Mouse (Mus musculus): ENCODE data around the gene Klrb1a. TPM values are rescaled to one million over a fixed set of nuclear protein-coding genes. Genes with fewer than 3 reads are reported as not detected.
A peak's percentile ranks its signal among the peaks of the same experiment; 100 is the strongest.
"Not testable (repeated sequence)": the region's sequence is repeated elsewhere in the genome, so short reads cannot be mapped to it uniquely, and the experiment has no call there.

Klrb1a gene
- polyA plus RNA-seq, 1 experiment from 2014 or later, result not detected

DNA sequence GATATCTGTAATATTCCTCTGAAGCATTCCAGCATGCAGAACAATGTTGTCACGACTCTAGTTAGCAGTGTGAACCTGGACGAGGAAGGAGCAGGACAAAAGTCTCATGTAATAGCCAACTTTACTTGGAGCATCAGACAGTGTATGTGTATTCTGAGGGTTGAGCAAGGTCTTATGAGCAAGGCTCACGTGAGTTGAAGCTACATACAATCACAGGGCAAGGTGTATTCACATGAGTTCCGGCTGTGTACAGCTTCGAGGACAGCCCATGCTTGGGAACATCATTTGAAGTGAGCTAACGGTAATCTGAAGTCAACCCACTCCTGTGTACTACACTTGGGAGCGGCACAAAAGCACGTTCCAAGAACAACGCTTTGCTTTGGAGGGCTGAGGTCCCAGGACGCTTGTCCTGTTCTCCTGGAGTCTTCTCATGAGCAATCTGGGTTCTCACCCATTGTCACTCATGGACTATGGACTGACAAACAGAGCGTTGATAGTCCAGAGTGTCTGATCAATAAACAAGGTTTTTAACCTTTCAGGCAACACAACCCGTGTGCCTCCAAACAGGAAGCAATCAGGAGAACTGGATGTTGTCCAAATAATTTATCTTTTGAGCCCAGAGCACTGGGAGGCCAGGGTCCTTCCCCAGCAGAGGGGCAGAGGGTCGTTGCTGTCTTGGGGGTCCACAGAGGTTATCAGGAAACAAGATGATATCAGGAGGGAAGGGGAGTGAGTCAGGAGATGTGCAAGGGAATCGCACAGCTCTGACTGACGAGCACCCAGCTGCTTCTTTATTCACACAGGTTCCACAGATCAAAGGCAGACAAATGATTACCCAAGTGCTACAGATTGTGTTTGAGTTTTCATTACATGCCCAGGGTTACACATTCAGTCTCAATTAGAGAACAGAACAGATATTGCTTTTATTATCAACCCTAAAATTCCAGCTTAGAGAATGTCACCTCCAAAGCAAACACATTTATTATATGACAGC, 7.9 kb upstream of the Klrb1a start:
- not testable (repeated sequence) for H3K4me3 ChIP-seq; H3K9ac ChIP-seq; H3K9me3 ChIP-seq; H3K36me3 ChIP-seq; H3K27ac ChIP-seq; ATAC-seq (ENCODE audit: insufficient number of reproducible peaks, low FRiP score, low TSS enrichment, low read depth); H3K4me2 ChIP-seq; H3K27me3 ChIP-seq; H3K4me1 ChIP-seq
- WGBS, result 73% methylated on average over 15 of the region's 15 CpGs

GRCm38 (mm10) chr6:128629771-128630739, 6.7 kb upstream of the Klrb1a start:
- 53% methylated on average over 12 of the region's 13 CpGs for WGBS
- not testable (repeated sequence) for H3K9me3 ChIP-seq, H3K27me3 ChIP-seq, H3K36me3 ChIP-seq, H3K27ac ChIP-seq, H3K4me3 ChIP-seq, H3K4me1 ChIP-seq, H3K4me2 ChIP-seq, H3K9ac ChIP-seq
- ATAC-seq (ENCODE audit: insufficient number of reproducible peaks, low FRiP score, low TSS enrichment, low read depth), result 0 out of 2 replicates have a peak, but pooled peaks have one; percentile 55

DNA sequence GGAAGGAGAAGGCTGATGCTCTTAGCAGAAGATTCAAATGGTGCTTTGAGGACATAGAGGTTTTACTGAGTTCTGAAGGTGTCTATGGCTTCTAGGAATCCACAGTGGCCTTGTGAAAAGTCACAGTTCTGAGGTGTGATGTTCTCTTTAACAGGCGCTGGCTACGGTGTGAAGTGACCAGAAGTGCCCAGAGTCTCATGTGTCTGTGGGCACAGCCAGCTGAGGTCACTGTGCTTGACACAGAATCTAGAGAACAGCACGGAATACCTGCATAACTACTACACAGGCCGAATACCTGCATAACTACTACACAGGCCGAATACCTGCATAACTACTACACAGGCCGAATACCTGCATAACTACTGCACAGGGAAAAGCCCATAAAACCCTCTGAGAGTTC, 1.9 kb upstream of the Klrb1a start:
- H3K27ac ChIP-seq; ATAC-seq (ENCODE audit: insufficient number of reproducible peaks, low FRiP score, low TSS enrichment, low read depth); H3K27me3 ChIP-seq; H3K9ac ChIP-seq; H3K36me3 ChIP-seq; H3K4me1 ChIP-seq; H3K4me3 ChIP-seq; H3K4me2 ChIP-seq; H3K9me3 ChIP-seq: not testable (repeated sequence)
- 78% methylated on average over 6 of the region's 6 CpGs for WGBS

DNA sequence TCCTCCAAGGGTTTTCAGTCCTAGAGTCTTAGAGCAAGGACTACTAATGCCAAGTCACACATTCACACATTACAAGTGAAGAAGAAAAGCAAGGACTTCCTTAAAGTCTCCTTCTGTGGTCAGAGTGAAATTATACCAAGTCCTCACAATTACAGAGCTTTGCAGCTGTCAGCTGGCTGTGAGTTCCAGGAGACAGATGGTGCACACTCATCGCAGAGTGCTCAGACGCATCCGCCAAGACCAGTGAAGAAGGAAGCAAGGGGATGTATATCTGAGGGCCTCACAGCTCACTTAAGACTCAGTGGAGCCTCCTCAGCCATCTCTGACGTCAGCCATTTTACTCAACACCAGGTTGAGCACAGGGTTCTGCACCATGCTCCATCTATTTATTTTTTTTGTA, 1.1 kb upstream of the Klrb1a start:
- Histone ChIP-seq H3K27me3 (no peaks in the 10 kb centered on the region), H3K9me3 (no peaks in the 10 kb centered on the region), H3K4me1 (no peaks in the 10 kb centered on the region), H3K9ac (no peak overlapping the region), H3K4me3 (no peak overlapping the region), H3K36me3 (no peaks in the 10 kb centered on the region), H3K4me2 (no peak overlapping the region), H3K27ac (no peak overlapping the region)
- 84% methylated on average over 4 of the region's 4 CpGs for WGBS
- ATAC-seq (ENCODE audit: insufficient number of reproducible peaks, low FRiP score, low TSS enrichment, low read depth), result no peak

DNA sequence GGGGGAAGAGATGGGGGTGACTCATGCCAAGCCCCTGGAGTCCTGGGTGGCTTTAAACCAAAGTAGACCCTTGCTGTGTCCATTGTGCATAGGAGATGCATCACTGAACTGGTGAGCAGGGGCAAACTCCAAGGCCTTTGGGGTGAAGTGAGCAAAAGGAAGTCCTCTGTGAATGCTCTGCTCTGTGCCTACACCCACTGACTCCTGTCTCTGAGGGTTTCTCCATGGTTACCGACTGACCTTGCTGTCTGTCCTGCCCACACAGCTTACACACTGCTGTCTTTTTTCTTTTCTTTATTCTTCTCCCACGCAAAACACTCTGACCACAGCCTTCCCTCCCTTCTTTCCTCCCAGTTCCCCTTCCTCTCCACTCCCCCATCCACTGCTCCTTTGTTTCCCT, 600 bp downstream of the Klrb1a start:
- ATAC-seq (ENCODE audit: insufficient number of reproducible peaks, low FRiP score, low TSS enrichment, low read depth), result no peak
- H3K4me3 ChIP-seq, result no peak overlapping the region
- H3K27me3 ChIP-seq, result no peaks in the 10 kb centered on the region
- no peaks in the 10 kb centered on the region for H3K4me1 ChIP-seq
- no peak overlapping the region for H3K27ac ChIP-seq
- no peak overlapping the region for H3K4me2 ChIP-seq
- no peak overlapping the region for H3K9ac ChIP-seq
- H3K9me3 ChIP-seq, result no peaks in the 10 kb centered on the region
- 84% methylated on average over 2 of the region's 2 CpGs for WGBS
- no peaks in the 10 kb centered on the region for H3K36me3 ChIP-seq

GRCm38 (mm10) chr6:128606350-128606749, 17.0 kb downstream of the Klrb1a start:
- H3K9ac ChIP-seq, result no peak overlapping the region

DNA sequence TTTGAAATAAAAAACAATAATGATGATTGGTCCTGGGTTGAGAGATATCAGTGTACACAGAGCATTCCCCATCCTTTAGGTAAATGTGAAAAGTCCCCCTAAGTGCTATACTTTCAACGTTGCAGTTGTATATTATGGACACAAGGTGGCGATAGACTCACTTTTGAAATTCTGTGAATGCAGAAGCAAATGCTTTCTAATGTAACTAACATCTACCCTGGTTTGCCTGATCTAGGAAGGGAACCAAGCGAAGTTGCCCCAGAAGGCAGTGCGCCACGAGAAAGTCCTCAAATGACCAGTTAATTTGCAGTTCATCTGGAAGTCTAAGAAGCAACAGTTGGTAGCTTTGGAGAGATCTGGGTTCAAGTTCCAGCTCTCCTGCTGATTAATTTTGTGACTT, 18.8 kb downstream of the Klrb1a start:
- Histone ChIP-seq H3K27ac (no peak overlapping the region), H3K9ac (no peak overlapping the region), H3K4me3 (no peak overlapping the region), H3K4me2 (no peak overlapping the region), H3K27me3 (no peaks in the 10 kb centered on the region), H3K36me3 (no peaks in the 10 kb centered on the region), H3K9me3 (no peaks in the 10 kb centered on the region), H3K4me1 (no peaks in the 10 kb centered on the region)
- WGBS, result 32% methylated on average over 5 of the region's 5 CpGs
- no peak for ATAC-seq (ENCODE audit: insufficient number of reproducible peaks, low FRiP score, low TSS enrichment, low read depth)

More at GRCm38 (mm10) chr6:128606350-128606749, 17.0 kb downstream of the Klrb1a start:
- Histone ChIP-seq H3K4me3 (no peak overlapping the region), H3K4me2 (no peak overlapping the region), H3K4me1 (no peaks in the 10 kb centered on the region), H3K9me3 (no peaks in the 10 kb centered on the region), H3K36me3 (no peaks in the 10 kb centered on the region), H3K27me3 (no peaks in the 10 kb centered on the region), H3K27ac (no peak overlapping the region)
- ATAC-seq (ENCODE audit: insufficient number of reproducible peaks, low FRiP score, low TSS enrichment, low read depth), result no peak
- WGBS, result 65% methylated on average over 9 of the region's 9 CpGs

DNA sequence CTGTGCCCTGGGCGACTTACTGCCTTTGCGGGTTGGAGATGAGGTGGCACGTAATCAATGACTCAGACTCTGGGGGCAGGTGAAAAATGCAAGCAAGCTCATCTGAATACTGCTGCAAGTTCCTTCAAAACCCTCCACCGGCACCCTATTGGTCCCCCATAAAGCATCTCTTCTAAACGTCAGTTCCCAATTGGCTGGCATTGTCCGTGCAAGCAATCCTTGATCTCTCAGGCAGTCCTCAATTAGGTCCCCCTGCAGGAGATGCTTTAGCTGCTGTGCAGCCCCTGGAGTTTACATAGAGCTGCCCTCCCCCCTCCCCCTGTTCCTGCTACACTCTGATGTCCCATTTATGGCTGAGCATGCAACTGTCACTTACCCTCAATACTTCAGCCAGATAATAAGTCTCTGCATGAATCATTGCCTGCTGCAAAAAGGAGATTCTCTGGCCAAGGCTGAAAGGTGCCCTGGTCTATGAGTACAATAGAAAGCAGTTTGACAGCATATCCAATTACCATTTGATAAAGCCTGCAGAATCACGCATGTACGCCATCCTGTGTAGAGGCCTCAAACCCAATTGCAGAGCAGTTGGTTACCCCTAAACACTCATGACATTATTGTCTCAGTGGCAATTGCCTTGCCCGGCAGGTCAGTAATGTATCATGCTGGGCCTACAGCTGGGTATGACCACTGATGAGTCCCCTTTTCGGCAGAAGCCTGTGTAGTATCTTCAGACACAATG, 20.7 kb downstream of the Klrb1a start:
- Histone ChIP-seq H3K27me3 (no peaks in the 10 kb centered on the region), H3K9ac (no peak overlapping the region), H3K36me3 (no peaks in the 10 kb centered on the region), H3K27ac (no peak overlapping the region), H3K9me3 (no peaks in the 10 kb centered on the region), H3K4me1 (no peaks in the 10 kb centered on the region), H3K4me2 (no peak overlapping the region), H3K4me3 (no peak overlapping the region)
- 66% methylated on average over 10 of the region's 10 CpGs for WGBS
- ATAC-seq (ENCODE audit: insufficient number of reproducible peaks, low FRiP score, low TSS enrichment, low read depth), result no peak

GRCm38 (mm10) chr6:128602026-128602425, 21.3 kb downstream of the Klrb1a start:
- 29% methylated on average over 3 of the region's 3 CpGs for WGBS
- no peak overlapping the region for H3K9ac ChIP-seq
- H3K4me1 ChIP-seq, result no peaks in the 10 kb centered on the region; the same call in 1 of the 2 replicates
- no peak overlapping the region for H3K27ac ChIP-seq
- no peak for ATAC-seq (ENCODE audit: insufficient number of reproducible peaks, low FRiP score, low TSS enrichment, low read depth)
- H3K9me3 ChIP-seq, result no peaks in the 10 kb centered on the region
- H3K36me3 ChIP-seq, result no peaks in the 10 kb centered on the region
- H3K4me2 ChIP-seq, result no peak overlapping the region
- no peaks in the 10 kb centered on the region for H3K27me3 ChIP-seq
- no peak overlapping the region for H3K4me3 ChIP-seq

DNA sequence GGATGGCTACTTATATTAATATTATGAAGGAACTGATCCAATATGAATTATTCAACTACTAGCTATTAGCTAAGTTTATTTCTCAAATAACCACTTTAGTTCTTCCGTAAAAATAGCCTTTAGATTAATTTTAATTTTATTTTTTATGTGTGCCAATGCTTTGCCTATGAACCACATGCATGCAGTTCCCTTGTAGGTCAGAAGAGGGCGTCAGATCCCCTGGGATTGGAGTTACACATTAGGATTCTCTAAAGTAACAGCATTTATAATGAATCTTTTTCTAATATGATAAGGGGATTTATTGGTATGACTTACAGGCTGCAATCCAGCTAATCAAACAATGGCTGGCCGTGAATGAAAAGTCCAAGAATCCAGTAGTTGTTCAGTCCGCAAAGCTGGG, 23.8 kb downstream of the Klrb1a start:
- ATAC-seq (ENCODE audit: insufficient number of reproducible peaks, low FRiP score, low TSS enrichment, low read depth), result no peak
- H3K4me1 ChIP-seq, result no peaks in the 10 kb centered on the region; the same call in 1 of the 2 replicates
- H3K27ac ChIP-seq, result no peak overlapping the region
- no peak overlapping the region for H3K4me2 ChIP-seq
- H3K4me3 ChIP-seq, result no peak overlapping the region
- no peak overlapping the region for H3K9ac ChIP-seq
- no peaks in the 10 kb centered on the region for H3K36me3 ChIP-seq
- H3K27me3 ChIP-seq, result no peaks in the 10 kb centered on the region
- WGBS, result 62% methylated on average over 4 of the region's 4 CpGs
- no peaks in the 10 kb centered on the region for H3K9me3 ChIP-seq

DNA sequence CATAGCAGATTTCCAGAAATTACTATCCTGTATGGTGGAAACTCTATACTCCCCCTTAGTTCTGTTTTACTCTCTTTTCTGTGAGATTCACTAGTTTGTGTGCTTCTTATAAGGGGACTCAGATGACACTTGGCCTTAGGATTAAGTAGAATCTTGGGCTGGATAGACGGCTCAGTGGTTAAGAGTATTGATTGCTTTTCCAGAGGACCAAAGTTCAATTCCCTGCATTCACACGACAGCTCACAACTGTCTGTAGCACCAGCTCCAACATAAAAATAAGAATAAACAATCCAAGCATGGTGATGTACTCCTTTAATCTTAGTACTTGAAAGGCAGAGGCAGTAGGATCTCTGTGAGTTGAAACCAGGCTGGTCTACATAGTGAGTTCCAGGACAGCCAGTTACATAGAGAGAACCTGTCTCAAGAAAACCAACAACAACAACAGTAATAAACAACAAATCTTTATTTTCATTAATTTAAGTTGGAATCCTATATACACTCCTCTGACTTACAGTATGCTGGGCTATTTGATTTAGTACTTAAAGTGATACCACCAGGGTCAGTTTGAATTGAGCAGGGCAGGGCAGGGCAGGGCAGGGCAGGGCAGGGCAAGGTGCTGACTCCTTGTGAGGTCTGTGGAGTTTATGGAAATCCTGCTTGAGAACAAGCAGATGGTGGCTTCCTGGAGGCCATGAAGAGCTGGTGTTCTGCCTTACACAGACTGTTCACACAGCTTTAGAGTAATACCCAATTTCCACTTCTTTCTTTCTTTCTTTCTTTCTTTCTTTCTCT, 24.9 kb downstream of the Klrb1a start:
- Histone ChIP-seq H3K4me1 (no peaks in the 10 kb centered on the region; the same call in 1 of the 2 replicates), H3K9ac (no peak overlapping the region), H3K4me3 (no peak overlapping the region), H3K4me2 (no peak overlapping the region), H3K36me3 (no peaks in the 10 kb centered on the region), H3K9me3 (no peaks in the 10 kb centered on the region), H3K27me3 (no peaks in the 10 kb centered on the region), H3K27ac (no peak overlapping the region)
- no peak for ATAC-seq (ENCODE audit: insufficient number of reproducible peaks, low FRiP score, low TSS enrichment, low read depth)
- 64% methylated on average over 2 of the region's 2 CpGs for WGBS
